Mouse (Mus musculus) embryo, embryonic 9.5 days (tissue): ENCODE measurements around the gene Agtpbp1.

Experiments used
- DNase-seq: peaks from one replicate; pipeline ENCODE4 v3.0.0-alpha.2; 2017; ENCODE audit errors: extremely low spot score

Agtpbp1 gene

GRCm38 (mm10) chr13:59429369-59429768 lies 155.7 kb downstream of the Agtpbp1 start:
- DNase-seq = no peak

DNA sequence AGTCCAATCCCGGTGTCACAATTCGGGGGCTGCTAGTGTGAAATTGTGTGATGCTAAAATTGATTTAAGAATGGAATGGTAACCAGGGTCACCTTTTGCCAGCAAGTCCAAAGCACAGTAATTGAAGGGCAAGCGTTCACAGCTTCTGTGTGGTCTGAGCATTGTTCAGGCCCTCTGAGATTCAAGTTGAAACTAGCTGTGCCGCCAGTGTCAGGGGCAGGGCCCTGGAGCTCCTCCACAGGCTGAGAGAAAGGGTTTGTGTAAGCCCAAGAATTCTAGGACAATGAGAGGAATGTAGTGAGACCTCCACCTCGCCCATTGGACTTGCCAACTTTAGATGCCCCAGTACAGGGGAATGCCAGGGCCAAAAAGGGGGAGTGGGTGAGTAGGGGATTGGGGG lies 161.2 kb downstream of the Agtpbp1 start:
- no peak for DNase-seq

DNA sequence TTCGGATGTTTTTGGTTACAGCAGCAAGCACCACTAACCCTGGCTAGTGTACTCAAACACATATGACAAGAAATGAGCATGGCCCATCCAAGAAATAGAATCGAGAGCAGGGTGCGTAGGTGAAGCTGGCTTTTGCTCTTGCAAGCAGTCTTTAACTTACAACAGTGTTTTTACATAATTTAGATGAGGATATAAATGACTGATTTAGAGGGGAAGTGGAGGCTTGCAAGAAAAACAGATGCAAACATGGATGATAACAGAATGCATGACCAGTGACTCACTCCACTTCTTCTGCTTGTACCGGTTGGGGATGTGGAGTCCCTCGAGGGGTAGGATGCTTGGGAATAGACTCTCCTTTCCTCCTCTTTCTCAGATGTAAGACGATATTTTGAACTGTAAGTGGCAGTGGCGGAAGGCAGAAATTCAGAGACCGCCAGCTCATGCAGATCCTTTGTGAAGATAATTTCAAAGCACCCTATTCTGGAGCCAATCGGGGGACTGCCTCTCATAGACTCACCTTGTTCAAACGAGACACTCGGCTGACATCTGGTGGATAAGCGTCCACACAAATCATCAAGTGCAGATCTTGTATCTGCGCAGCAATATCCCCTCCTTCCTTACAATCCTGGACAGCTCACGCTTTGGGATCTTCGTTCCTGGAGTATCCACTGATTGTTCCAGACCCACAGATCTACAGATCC lies 168.3 kb downstream of the Agtpbp1 start:
- DNase-seq = no peak

DNA sequence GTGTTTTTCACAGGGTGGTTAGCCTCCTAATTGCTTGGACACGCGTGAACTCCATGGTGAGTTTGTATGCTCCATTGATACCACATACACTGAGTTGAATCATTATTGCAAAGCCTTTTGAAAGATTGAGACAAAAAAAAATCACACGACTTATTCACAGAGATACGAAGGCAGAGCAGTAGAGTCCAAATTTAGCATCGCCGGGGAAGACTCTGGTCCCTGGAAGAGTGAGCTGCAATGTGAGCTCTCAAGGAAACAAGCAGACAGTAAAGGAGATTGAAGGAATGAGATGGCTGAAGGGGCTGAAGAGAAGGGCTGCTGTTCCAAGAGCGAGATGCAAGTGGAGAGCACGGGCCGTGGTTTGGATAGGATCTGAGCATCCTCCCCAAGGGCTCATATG lies 171.1 kb downstream of the Agtpbp1 start:
- no peak for DNase-seq

DNA sequence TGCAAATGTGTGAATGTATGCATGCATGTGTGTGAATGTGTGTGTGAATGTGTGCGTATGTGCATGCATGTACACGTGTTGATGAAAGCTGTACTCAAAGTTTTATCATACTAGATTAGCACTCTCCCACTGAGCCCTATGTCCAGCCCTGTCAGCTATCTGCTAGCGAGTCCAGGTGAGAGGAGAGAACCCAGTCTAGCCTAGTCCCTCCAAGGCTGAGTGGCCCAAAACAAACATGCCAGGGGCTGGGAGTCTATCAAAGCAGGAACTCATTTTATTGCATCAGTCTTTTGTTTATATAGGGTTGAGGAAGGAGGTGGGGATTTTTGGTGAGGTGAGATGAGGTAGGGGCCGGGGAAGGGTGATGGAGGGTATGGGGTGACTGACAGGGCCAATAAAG lies 172.4 kb downstream of the Agtpbp1 start:
- no peak for DNase-seq

- no peak for DNase-seq
Measured at GRCm38 (mm10) chr13:59407182-59407581, 177.8 kb downstream of the Agtpbp1 start.

DNA sequence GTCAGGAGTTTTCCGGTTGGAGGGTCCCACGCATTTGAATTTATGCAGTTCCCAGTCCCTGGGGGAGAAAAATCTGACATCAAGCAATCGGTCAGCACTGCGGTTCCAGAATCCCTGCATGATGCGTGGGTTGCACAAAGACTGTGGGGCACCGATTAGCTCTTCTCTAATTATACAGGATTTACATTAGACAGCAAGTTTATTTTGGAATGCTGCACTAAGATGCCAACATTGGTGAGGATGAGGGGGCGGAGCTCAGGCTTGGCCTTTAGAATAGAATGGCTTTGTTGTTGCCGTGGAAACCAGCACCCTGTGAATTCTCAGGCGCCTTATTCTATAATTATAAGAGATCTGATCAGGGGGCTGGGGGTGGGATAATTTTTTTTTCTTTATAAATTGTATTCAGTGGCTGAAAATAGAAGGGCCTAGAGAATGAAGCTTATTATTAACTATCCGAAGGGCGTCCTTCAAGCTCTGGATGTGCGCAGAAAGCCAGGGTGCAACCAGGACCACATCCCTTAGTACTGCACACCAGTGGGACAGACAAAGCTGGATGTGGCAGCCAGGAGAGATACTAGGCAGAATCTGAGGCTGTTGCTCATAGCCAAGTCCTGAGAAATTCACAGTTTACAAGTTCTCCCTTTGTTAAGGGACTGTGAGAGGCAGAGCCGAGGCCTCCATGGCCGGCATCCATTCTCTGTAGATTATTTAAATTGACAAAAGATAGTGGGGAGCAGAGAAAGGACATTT lies 182.8 kb downstream of the Agtpbp1 start:
- DNase-seq = no peak

GRCm38 (mm10) chr13:59397571-59397970 lies 187.5 kb downstream of the Agtpbp1 start:
- DNase-seq = peak; percentile 48
